Mouse (Mus musculus) kidney, adult 2 months (tissue): ENCODE results near the gene Siae. TPM values are rescaled to one million over a fixed set of nuclear protein-coding genes. Genes with fewer than 3 reads are reported as not detected.

ENCODE experiments used
- DNase-seq: peaks from one replicate; pipeline ENCODE4 v3.0.0; 2021
- H3K27ac ChIP-seq: fragments of 200-500 bp; 2 replicates; pipeline ENCODE4 v1.5.1; 2012; ENCODE audit warnings: low read depth, low read length, control low read depth, inconsistent platforms; ENCODE audit not compliant: insufficient read depth
- H3K27me3 ChIP-seq: fragments of 200-500 bp; replicated peaks from 2 replicates; pipeline ENCODE4 v1.6.1; 2012; ENCODE audit warnings: mild to moderate bottlenecking, moderate library complexity, low read length, inconsistent platforms; ENCODE audit not compliant: control insufficient read depth, insufficient read depth
- H3K36me3 ChIP-seq: fragments of 200-500 bp; 2 replicates; pipeline ENCODE4 v1.6.1; 2012; ENCODE audit warnings: mild to moderate bottlenecking, moderate library complexity, low read length, inconsistent platforms; ENCODE audit not compliant: control insufficient read depth, insufficient read depth
- H3K4me1 ChIP-seq: fragments of 200-500 bp; 2 replicates; pipeline ENCODE4 v1.6.1; 2011; ENCODE audit warnings: low read length; ENCODE audit not compliant: control insufficient read depth, insufficient read depth
- H3K4me3 ChIP-seq: fragments of 200-500 bp; 2 replicates; pipeline ENCODE4 v1.5.1; 2011; ENCODE audit warnings: mild to moderate bottlenecking, low read depth, low read length, control low read depth; ENCODE audit not compliant: insufficient read depth
- CTCF ChIP-seq: fragments of 200-500 bp; conservative IDR thresholded peaks from 2 replicates; pipeline ENCODE4 v1.5.1; 2011; ENCODE audit warnings: low read depth, mild to moderate bottlenecking, control low read depth, low read length, moderate library complexity, mixed read lengths; ENCODE audit not compliant: insufficient read depth, insufficient read length
- POLR2A ChIP-seq: fragments of 200-500 bp; IDR thresholded peaks from one replicate; pipeline ENCODE4 v1.6.1; 2011; ENCODE audit warnings: low read depth, low read length, control low read depth
- WGBS: fragments of 180-500 bp; shearing (Covaris S2); methylation state at CpG from one replicate; pipeline ENCODE4 v1.1.7; 2018; 5-methylcytosine and 5-hydroxymethylcytosine counted together
- polyA plus RNA-seq: library from polyadenylated mRNA; depleted of rRNA; stranded (reverse); fragments of >200 nt; gene quantifications from 2 replicates; pipeline ENCODE4 v1.2.3, GENCODE M21; 2012

The Siae gene
- polyA plus RNA-seq, 1 experiment: 17.8 TPM

- TF ChIP-seq POLR2A: no peak
- TF ChIP-seq CTCF: no peak
- Histone ChIP-seq H3K4me1 (no peaks in the 10 kb centered on the region), H3K27me3 (no peaks in the 10 kb centered on the region), H3K27ac (no peak overlapping the region), H3K36me3 (no peaks in the 10 kb centered on the region), H3K4me3 (no peak overlapping the region)
- whole genome bisulfite sequencing: 93% methylated on average over 3 of the region's 3 CpGs
- DNase-seq: no peak
Measured at GRCm38 (mm10) chr9:37605089-37605488, 49.6 kb downstream of the Siae start.

DNA sequence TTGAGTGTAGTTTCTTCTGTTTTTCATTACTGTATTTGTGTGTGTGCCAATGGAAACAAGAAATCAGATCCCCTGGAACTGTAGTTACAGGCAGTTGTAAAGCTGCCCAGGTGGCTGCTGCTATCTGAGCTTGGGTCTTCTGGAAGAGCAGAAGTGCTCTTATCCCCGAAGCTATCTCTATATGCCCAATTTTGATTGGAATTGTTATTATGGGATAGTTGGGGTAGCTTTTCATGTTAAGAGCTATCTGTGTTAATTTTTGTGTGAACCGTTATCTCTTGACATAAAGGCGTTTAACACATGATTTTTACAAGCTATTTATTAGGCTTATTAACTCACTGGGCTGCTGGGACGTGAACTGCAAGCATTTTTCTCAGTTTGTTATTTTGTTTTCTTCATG, 54.1 kb downstream of the Siae start:
- TF ChIP-seq POLR2A: no peak
- TF ChIP-seq CTCF: no peak
- H3K4me3 ChIP-seq: no peak overlapping the region
- no peaks in the 10 kb centered on the region for H3K36me3 ChIP-seq
- 0 out of 2 replicates have a peak, but pooled peaks cover 6% of the 10 kb centered on the region for H3K4me1 ChIP-seq
- 72% methylated on average over 4 of the region's 4 CpGs for WGBS
- DNase-seq: no peak
- H3K27ac ChIP-seq: no peak overlapping the region
- no peaks in the 10 kb centered on the region for H3K27me3 ChIP-seq

GRCm38 (mm10) chr9:37613182-37613910, 57.8 kb downstream of the Siae start, which contains the start of gene Spa17:
TSS of gene Spa17 (minus strand) at chr9:37613722.
- TF ChIP-seq CTCF (no peak), POLR2A (peak; percentile 13)
- Histone ChIP-seq H3K4me3 (peak within 1 kb of the TSS; percentile 67), H3K27ac (peak within 1 kb of the TSS; percentile 42), H3K27me3 (no peaks in the 10 kb centered on the region), H3K4me1 (0 out of 2 replicates have a peak, but pooled peaks cover 6% of the 10 kb centered on the region), H3K36me3 (no peaks in the 10 kb centered on the region)
- under 1% methylated on average over 45 of the region's 45 CpGs for WGBS
- DNase-seq: peak; percentile 95

DNA sequence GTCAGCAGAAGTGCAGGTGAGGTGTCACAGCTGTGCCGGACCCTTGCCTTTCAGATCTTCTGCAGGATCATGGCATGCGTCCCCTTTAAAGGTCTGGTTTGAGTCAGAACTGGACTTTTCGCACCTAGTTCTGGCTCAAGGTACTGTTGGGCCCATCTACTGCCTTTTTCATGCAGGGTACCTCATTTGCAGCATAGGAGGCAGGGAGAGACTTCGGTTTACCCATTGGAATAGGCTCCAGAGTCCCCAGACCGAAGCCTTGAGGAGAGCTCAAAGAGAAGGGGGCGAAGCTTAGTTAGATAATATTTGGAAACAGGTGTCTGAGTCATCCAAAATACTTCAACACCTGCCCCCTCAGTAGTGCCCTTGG, 58.4 kb downstream of the Siae start:
- Histone ChIP-seq H3K36me3 (no peaks in the 10 kb centered on the region), H3K27me3 (no peaks in the 10 kb centered on the region), H3K4me3 (peak overlapping the region; percentile 58), H3K27ac (peak overlapping the region; percentile 36; the same call in 1 of the 2 replicates), H3K4me1 (0 out of 2 replicates have a peak, but pooled peaks cover 6% of the 10 kb centered on the region)
- 21% methylated on average over 6 of the region's 6 CpGs for WGBS
- DNase-seq: no peak
- TF ChIP-seq CTCF (no peak), POLR2A (no peak)

GRCm38 (mm10) chr9:37614316-37614715, 58.8 kb downstream of the Siae start:
- H3K4me1 ChIP-seq: 0 out of 2 replicates have a peak, but pooled peaks cover 6% of the 10 kb centered on the region
- H3K4me3 ChIP-seq: no peak overlapping the region
- no peak for DNase-seq
- H3K36me3 ChIP-seq: no peaks in the 10 kb centered on the region
- TF ChIP-seq POLR2A (no peak), CTCF (no peak)
- H3K27me3 ChIP-seq: no peaks in the 10 kb centered on the region
- H3K27ac ChIP-seq: no peak overlapping the region

- WGBS: 85% methylated on average over 5 of the region's 5 CpGs
Measured at GRCm38 (mm10) chr9:37615220-37615619, 59.7 kb downstream of the Siae start.

GRCm38 (mm10) chr9:37616770-37617169, 61.3 kb downstream of the Siae start:
- Histone ChIP-seq H3K27me3 (no peaks in the 10 kb centered on the region), H3K36me3 (no peaks in the 10 kb centered on the region), H3K27ac (no peak overlapping the region), H3K4me1 (0 out of 2 replicates have a peak, but pooled peaks cover 6% of the 10 kb centered on the region), H3K4me3 (no peak overlapping the region)
- 57% methylated on average over 2 of the region's 2 CpGs for WGBS
- TF ChIP-seq POLR2A (no peak), CTCF (peak; percentile 53)
- peak; percentile 66 for DNase-seq

More at GRCm38 (mm10) chr9:37615220-37615619, 59.7 kb downstream of the Siae start:
- no peak overlapping the region for H3K27ac ChIP-seq
- H3K36me3 ChIP-seq: no peaks in the 10 kb centered on the region
- no peaks in the 10 kb centered on the region for H3K27me3 ChIP-seq
- 0 out of 2 replicates have a peak, but pooled peaks cover 6% of the 10 kb centered on the region for H3K4me1 ChIP-seq
- H3K4me3 ChIP-seq: no peak overlapping the region
- TF ChIP-seq POLR2A: no peak
- no peak for TF ChIP-seq CTCF
- no peak for DNase-seq
